Mouse (Mus musculus): ENCODE data around the gene Vps45.

- TF ChIP-seq POLR2A (IDR thresholded peaks at IDR 0.05; ENCODE audit: insufficient read depth, low read depth, low read length) (no peak), CTCF (IDR thresholded peaks at IDR 0.05; ENCODE audit: insufficient read depth, low read depth, low read length) (no peak)
Measured at GRCm38 (mm10) chr3:96063299-96063698, 5.0 kb upstream of the Vps45 start.
